Mouse (Mus musculus) stomach, embryonic 15.5 days (tissue): ENCODE data around the gene Naa60. TPM values are rescaled to one million over a fixed set of nuclear protein-coding genes. Genes with fewer than 3 reads are reported as not detected.
"Not testable (repeated sequence)": the region's sequence is repeated elsewhere in the genome, so short reads cannot be mapped to it uniquely, and the experiment has no call there.

ENCODE experiments used
- ATAC-seq: fragments of 200-750 bp; cut with Nextera tagmentation; 2 replicates; pipeline ENCODE4 v1.8.0; 2017; ENCODE audit warnings: low read depth, moderate number of reproducible peaks, moderate TSS enrichment; ENCODE audit not compliant: insufficient read depth, low FRiP score
- H3K27ac ChIP-seq: fragments of 300-500 bp; sonication (generic); 2 replicates; pipeline ENCODE4 v1.5.1; 2015; ENCODE audit warnings: mild to moderate bottlenecking, inconsistent platforms
- H3K27me3 ChIP-seq: fragments of 300-500 bp; sonication (generic); replicated peaks from 2 replicates; pipeline ENCODE4 v1.6.1; 2015; ENCODE audit warnings: inconsistent platforms
- H3K36me3 ChIP-seq: fragments of 300-500 bp; sonication (generic); 2 replicates; pipeline ENCODE4 v1.6.1; 2015; ENCODE audit warnings: inconsistent platforms
- H3K4me1 ChIP-seq: fragments of 300-500 bp; sonication (generic); 2 replicates; pipeline ENCODE4 v1.6.1; 2015; ENCODE audit warnings: inconsistent platforms
- H3K4me2 ChIP-seq: fragments of 300-500 bp; sonication (generic); 2 replicates; pipeline ENCODE4 v1.6.1; 2015; ENCODE audit warnings: mild to moderate bottlenecking, inconsistent platforms
- H3K4me3 ChIP-seq: fragments of 300-500 bp; sonication (generic); replicated peaks from 2 replicates; pipeline ENCODE4 v1.5.1; 2015; ENCODE audit warnings: inconsistent platforms
- H3K9ac ChIP-seq: fragments of 300-500 bp; sonication (generic); 2 replicates; pipeline ENCODE4 v1.6.1; 2015; ENCODE audit warnings: inconsistent platforms
- H3K9me3 ChIP-seq: fragments of 300-500 bp; sonication (generic); 2 replicates; pipeline ENCODE4 v1.6.1; 2016; ENCODE audit warnings: inconsistent platforms
- WGBS: fragments of 180-500 bp; shearing (Covaris S2); methylation state at CpG from one replicate; pipeline ENCODE4 v1.1.7; 2015; 5-methylcytosine and 5-hydroxymethylcytosine counted together
- polyA plus RNA-seq: library from polyadenylated mRNA; unstranded; fragments of >200 nt; fragmentation: Nextera tagmentation; extraction: Ambion mirVana; gene quantifications from 2 replicates; pipeline ENCODE4 v1.2.1, GENCODE M21; 2015

Gene Naa60
- polyA plus RNA-seq, 1 experiment from 2014 or later, result 41.0 TPM

- H3K4me1 ChIP-seq, H3K4me3 ChIP-seq, H3K27ac ChIP-seq, ATAC-seq, H3K4me2 ChIP-seq, H3K27me3 ChIP-seq, H3K9ac ChIP-seq, H3K9me3 ChIP-seq, H3K36me3 ChIP-seq: not testable (repeated sequence)
- WGBS, result 81% methylated on average over 13 of the region's 13 CpGs
Observed at GRCm38 (mm10) chr16:3851301-3851700, 20.9 kb upstream of the Naa60 start.

GRCm38 (mm10) chr16:3852586-3852985, 19.6 kb upstream of the Naa60 start:
- no peak for ATAC-seq
- Histone ChIP-seq H3K4me2 (no peak overlapping the region), H3K9ac (no peak overlapping the region), H3K36me3 (no peaks in the 10 kb centered on the region), H3K4me1 (peaks cover 6% of the 10 kb centered on the region; the same call in 1 of the 2 replicates), H3K9me3 (no peaks in the 10 kb centered on the region), H3K27ac (no peak overlapping the region), H3K27me3 (no peaks in the 10 kb centered on the region), H3K4me3 (no peak overlapping the region)
- 42% methylated on average over 12 of the region's 12 CpGs for WGBS

GRCm38 (mm10) chr16:3854437-3855182, 17.6 kb upstream of the Naa60 start:
- Histone ChIP-seq H3K36me3 (no peaks in the 10 kb centered on the region), H3K9ac (no peak overlapping the region), H3K4me3 (no peak overlapping the region), H3K4me1 (no peaks in the 10 kb centered on the region), H3K4me2 (no peak overlapping the region), H3K9me3 (no peaks in the 10 kb centered on the region), H3K27ac (no peak overlapping the region), H3K27me3 (no peaks in the 10 kb centered on the region)
- WGBS, result 70% methylated on average over 11 of the region's 11 CpGs
- no peak for ATAC-seq

- Histone ChIP-seq H3K27me3 (no peaks in the 10 kb centered on the region), H3K4me1 (no peaks in the 10 kb centered on the region), H3K4me2 (no peak overlapping the region), H3K9ac (no peak overlapping the region), H3K27ac (no peak overlapping the region), H3K36me3 (no peaks in the 10 kb centered on the region), H3K4me3 (no peak overlapping the region), H3K9me3 (no peaks in the 10 kb centered on the region)
- no peak for ATAC-seq
- 83% methylated on average over 1 of the region's 1 CpGs for WGBS
Observed at GRCm38 (mm10) chr16:3855776-3856175, 16.4 kb upstream of the Naa60 start.

GRCm38 (mm10) chr16:3859254-3859653, 12.9 kb upstream of the Naa60 start:
- Histone ChIP-seq H3K36me3 (peaks cover 6% of the 10 kb centered on the region; the same call in 1 of the 2 replicates), H3K9ac (no peak overlapping the region), H3K27ac (no peak overlapping the region), H3K9me3 (no peaks in the 10 kb centered on the region), H3K27me3 (no peaks in the 10 kb centered on the region), H3K4me1 (no peaks in the 10 kb centered on the region), H3K4me2 (no peak overlapping the region), H3K4me3 (no peak overlapping the region)
- WGBS, result 87% methylated on average over 4 of the region's 4 CpGs
- no peak for ATAC-seq

- WGBS, result 2% methylated on average over 16 of the region's 16 CpGs
- 0 out of 2 replicates have a peak, but pooled peaks cover 6% of the 10 kb centered on the region for H3K4me1 ChIP-seq
- ATAC-seq, result peak; percentile 16
- H3K4me2 ChIP-seq, result peak overlapping the region; percentile 88
- H3K27ac ChIP-seq, result peak overlapping the region; percentile 65; the same call in 1 of the 2 replicates
- H3K4me3 ChIP-seq, result peak overlapping the region; percentile 64
- peak overlapping the region; percentile 52; the same call in 1 of the 2 replicates for H3K9ac ChIP-seq
- H3K9me3 ChIP-seq, result no peaks in the 10 kb centered on the region
- H3K27me3 ChIP-seq, result no peaks in the 10 kb centered on the region
- 0 out of 2 replicates have a peak, but pooled peaks cover 6% of the 10 kb centered on the region for H3K36me3 ChIP-seq
Observed at GRCm38 (mm10) chr16:3871815-3872214, 360 bp upstream of the Naa60 start.

DNA sequence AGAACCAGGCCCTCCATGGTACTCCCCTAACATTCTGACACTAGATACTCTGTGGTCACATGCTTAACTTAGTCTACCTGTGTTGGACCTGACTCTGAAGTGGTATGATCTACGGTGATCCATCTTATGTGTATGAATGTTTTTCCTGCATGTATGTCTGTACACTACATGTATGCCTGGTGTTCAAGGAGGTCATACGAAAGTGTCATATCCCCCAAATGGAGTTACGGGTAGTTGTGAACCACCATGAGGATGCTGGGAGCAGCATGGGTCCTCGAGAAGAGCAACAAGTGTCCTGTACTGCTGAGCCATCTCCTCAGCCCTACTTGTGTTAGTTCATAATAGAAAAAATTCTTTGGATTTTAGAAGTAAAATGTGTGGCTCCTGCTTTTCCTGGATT, 4.2 kb downstream of the Naa60 start:
- WGBS, result 93% methylated on average over 4 of the region's 4 CpGs
- Histone ChIP-seq H3K27me3 (no peaks in the 10 kb centered on the region), H3K4me3 (no peak overlapping the region), H3K9me3 (no peaks in the 10 kb centered on the region), H3K27ac (no peak overlapping the region), H3K4me2 (no peak overlapping the region), H3K36me3 (0 out of 2 replicates have a peak, but pooled peaks cover 8% of the 10 kb centered on the region), H3K9ac (no peak overlapping the region), H3K4me1 (0 out of 2 replicates have a peak, but pooled peaks cover 6% of the 10 kb centered on the region)
- ATAC-seq, result no peak

DNA sequence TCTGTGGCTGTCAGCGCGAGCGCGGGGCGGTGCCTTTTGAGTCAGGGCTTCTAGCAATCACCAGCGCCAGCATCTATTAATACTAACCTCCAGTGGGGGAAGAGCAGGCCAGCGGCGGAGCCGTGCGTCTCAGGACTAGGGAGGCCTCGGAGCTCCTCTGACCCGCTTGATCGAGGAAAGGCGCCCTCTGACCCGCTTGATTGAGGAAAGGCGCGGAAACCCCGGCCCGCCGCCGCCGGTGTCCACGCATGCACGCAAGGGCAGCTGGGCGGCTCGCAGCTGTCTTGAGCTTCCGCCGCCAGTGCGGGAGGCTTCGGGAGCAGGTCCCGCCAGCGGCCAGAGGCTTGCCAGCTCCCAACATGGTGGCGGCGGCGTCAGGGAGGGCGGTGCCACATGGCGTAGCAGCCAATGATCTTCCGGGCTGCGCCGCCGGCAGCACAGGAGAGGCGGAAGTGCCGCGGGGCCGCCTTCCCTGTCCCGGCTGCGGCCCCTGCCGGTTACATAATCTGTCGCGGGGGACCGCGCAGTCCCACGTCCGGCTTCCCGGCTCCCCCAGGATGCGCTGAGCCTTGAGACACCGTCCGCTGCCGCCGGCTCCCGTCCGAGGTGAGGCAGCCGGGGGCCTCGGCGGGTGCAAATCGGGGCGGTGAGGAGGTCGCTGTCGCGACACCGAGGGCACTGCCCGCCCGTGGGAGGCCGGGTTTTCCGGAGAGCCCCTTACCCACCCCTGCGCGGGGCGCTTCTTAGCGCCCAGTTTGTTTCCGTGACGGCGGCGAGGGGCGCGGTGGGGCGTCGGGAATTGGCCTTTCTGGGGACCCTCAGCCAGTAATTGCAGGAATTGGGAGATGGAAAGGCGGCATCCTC, 12.3 kb downstream of the Naa60 start, which contains the start of the genes Zfp597 and Gm20695:
Zfp597 (minus strand) TSS at position 361 of the 864 bp plus-strand sequence.
Gm20695 (plus strand) TSS at position 448 of the 864 bp plus-strand sequence.
- Histone ChIP-seq H3K36me3 (no peaks in the 10 kb centered on the region), H3K27me3 (no peaks in the 10 kb centered on the region), H3K4me1 (peaks cover 11% of the 10 kb centered on the region), H3K4me3 (peak within 1 kb of the TSS; percentile 94), H3K9ac (peak within 1 kb of the TSS; percentile 95), H3K9me3 (no peaks in the 10 kb centered on the region), H3K27ac (peak within 1 kb of the TSS; percentile 94), H3K4me2 (peak within 1 kb of the TSS; percentile 76)
- WGBS, result under 1% methylated on average over 87 of the region's 88 CpGs
- peak; percentile 99 for ATAC-seq

DNA sequence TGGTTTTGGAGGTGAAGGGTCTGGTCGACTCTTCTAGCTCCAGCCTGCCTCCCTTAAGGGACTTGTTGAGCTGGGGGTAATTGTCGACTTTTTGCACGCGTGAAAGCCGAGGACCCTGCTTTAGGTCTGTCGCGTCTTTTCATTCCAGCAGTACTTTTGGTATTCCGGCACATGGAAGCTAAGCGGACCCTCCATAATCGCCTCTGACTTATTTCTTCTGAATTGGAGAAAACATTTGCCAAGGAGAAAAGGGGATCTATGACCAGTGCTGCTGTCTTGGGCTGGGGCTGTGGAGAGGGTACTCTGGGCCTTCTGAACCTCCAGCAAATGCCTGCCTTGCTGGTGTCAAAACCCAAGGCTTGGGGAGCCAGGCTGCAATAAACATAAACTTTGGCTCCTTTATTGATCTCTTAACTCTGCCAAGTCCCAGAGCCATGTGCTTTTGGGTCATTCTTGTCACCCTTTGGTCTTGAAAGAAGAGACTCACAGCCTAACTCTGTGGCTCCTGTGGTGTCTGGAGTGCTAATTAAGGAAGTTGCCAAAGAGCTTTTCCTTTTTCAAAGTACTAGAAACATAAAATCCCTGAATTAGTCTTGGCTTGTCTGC, 13.0 kb downstream of the Naa60 start:
- Histone ChIP-seq H3K4me3 (peak overlapping the region; percentile 94), H3K9ac (peak overlapping the region; percentile 95), H3K36me3 (no peaks in the 10 kb centered on the region), H3K4me2 (peak overlapping the region; percentile 76), H3K27me3 (no peaks in the 10 kb centered on the region), H3K9me3 (no peaks in the 10 kb centered on the region), H3K4me1 (peaks cover 11% of the 10 kb centered on the region), H3K27ac (peak overlapping the region; percentile 94)
- WGBS, result 4% methylated on average over 10 of the region's 10 CpGs
- no peak for ATAC-seq

GRCm38 (mm10) chr16:3891621-3892295, 19.6 kb downstream of the Naa60 start:
- H3K27me3 ChIP-seq, result no peaks in the 10 kb centered on the region
- no peaks in the 10 kb centered on the region for H3K4me1 ChIP-seq
- no peak overlapping the region for H3K27ac ChIP-seq
- WGBS, result 92% methylated on average over 14 of the region's 14 CpGs
- no peaks in the 10 kb centered on the region for H3K9me3 ChIP-seq
- ATAC-seq, result no peak
- no peaks in the 10 kb centered on the region for H3K36me3 ChIP-seq
- no peak overlapping the region for H3K4me3 ChIP-seq
- H3K9ac ChIP-seq, result no peak overlapping the region
- H3K4me2 ChIP-seq, result no peak overlapping the region

DNA sequence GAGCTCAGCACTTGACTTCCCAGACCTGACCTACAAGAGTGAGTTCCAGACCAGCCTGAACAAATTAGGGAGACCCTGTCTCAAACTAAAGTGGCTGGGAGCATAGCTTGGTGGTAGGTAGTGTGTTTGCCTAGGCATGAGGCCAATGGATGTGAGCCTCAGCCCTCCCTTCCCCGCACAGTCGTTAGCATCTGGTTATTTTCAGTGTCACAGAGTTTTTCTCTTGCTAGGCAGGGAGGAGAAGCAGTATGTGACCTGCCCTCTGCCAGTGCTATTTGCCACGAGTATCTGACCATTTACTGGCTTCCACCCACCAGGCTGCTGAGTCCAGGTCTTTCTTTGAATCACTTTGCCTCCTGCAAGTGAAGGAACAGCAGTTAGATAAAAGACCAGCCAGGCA, 21.6 kb downstream of the Naa60 start:
- no peak overlapping the region; the same call in 1 of the 2 replicates for H3K4me2 ChIP-seq
- no peak overlapping the region for H3K4me3 ChIP-seq
- 52% methylated on average over 3 of the region's 3 CpGs for WGBS
- H3K9me3 ChIP-seq, result no peaks in the 10 kb centered on the region
- ATAC-seq, result no peak
- H3K27ac ChIP-seq, result 0 out of 2 replicates have a peak overlapping the region, but pooled peaks have one; percentile 16
- H3K9ac ChIP-seq, result no peak overlapping the region
- no peaks in the 10 kb centered on the region for H3K27me3 ChIP-seq
- peaks cover 13% of the 10 kb centered on the region for H3K36me3 ChIP-seq
- H3K4me1 ChIP-seq, result no peaks in the 10 kb centered on the region
